Mouse (Mus musculus) lung, embryonic 16.5 days (tissue): ENCODE results near the gene Postn. TPM values are rescaled to one million over a fixed set of nuclear protein-coding genes. Genes with fewer than 3 reads are reported as not detected.

ENCODE experiments used
- ATAC-seq: fragments of 200-750 bp; cut with Nextera tagmentation; 2 replicates; pipeline ENCODE4 v1.8.0; 2017; ENCODE audit warnings: low read depth, mild to moderate bottlenecking, moderate library complexity
- H3K27ac ChIP-seq: fragments of 300-500 bp; sonication (generic); 2 replicates; pipeline ENCODE4 v1.5.1; 2014; ENCODE audit warnings: mild to moderate bottlenecking, control low read depth, low read length
- H3K27me3 ChIP-seq: fragments of 300-500 bp; sonication (generic); 2 replicates; pipeline ENCODE4 v1.6.1; 2014; ENCODE audit warnings: low read depth, low read length, mixed read lengths; ENCODE audit not compliant: control insufficient read depth, insufficient read depth
- H3K36me3 ChIP-seq: fragments of 300-500 bp; sonication (generic); 2 replicates; pipeline ENCODE4 v1.6.1; 2014; ENCODE audit warnings: low read length; ENCODE audit not compliant: control insufficient read depth, insufficient read depth
- H3K4me1 ChIP-seq: fragments of 300-500 bp; sonication (generic); replicated peaks from 2 replicates; pipeline ENCODE4 v1.6.1; 2014; ENCODE audit warnings: low read length, mixed read lengths; ENCODE audit not compliant: control insufficient read depth, insufficient read depth
- H3K4me2 ChIP-seq: fragments of 300-500 bp; sonication (generic); 2 replicates; pipeline ENCODE4 v1.6.1; 2014; ENCODE audit warnings: low read depth, low read length, control low read depth
- H3K4me3 ChIP-seq: fragments of 300-500 bp; sonication (generic); 2 replicates; pipeline ENCODE4 v1.5.1; 2014; ENCODE audit warnings: mild to moderate bottlenecking, low read length, control low read depth
- H3K9ac ChIP-seq: fragments of 300-500 bp; sonication (generic); 2 replicates; pipeline ENCODE4 v1.6.1; 2014; ENCODE audit warnings: low read length, control low read depth
- H3K9me3 ChIP-seq: fragments of 300-500 bp; sonication (generic); 2 replicates; pipeline ENCODE4 v1.6.1; 2016; ENCODE audit warnings: low read length; ENCODE audit not compliant: control insufficient read depth
- WGBS: fragments of 180-500 bp; shearing (Covaris S2); extraction: QIAGEN DNeasy Blood & Tissue Kit; methylation state at CpG from one replicate; pipeline ENCODE4 v1.1.7; 2014; 5-methylcytosine and 5-hydroxymethylcytosine counted together
- polyA plus RNA-seq: library from polyadenylated mRNA; unstranded; fragments of >200 nt; fragmentation: Nextera tagmentation; extraction: Ambion mirVana; gene quantifications from 2 replicates; pipeline ENCODE4 v1.2.1, GENCODE M21; 2015

The Postn gene
- polyA plus RNA-seq, 1 experiment from 2014 or later: 177 TPM

DNA sequence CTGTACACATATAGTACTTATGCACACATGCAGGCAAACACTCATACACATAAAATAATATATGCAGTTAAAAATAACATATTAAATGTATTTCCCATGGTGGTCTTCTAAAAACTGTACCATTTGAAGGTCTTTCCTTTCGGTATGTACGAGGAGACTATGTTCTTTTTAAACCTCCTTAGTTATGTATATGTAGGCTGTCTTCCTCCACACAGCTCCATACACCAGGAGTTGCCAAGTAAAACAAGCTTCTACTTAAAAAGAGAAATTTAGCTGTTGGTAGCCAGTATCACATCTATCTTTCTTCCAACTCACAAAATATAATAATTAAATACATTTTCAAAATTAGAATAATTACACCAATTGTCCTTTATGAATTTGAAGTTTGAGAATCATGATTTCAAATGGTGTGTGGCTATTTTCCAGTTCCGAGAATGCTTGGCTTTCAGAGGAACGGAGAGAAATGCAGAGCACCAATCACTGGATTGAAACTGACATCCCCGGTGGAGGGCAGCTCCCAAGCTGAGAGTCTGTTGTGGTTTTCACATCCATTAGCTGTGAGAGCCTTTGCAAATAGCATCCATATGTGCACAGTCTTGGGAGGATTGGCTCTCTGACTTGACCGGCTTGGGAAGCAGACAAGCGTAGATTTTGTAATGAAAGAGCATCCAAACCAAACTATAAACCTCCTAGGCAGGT is 52.1 kb downstream of the Postn start:
- peaks cover 4% of the 10 kb centered on the region; the same call in 1 of the 2 replicates for H3K4me1 ChIP-seq
- no peak overlapping the region for H3K4me2 ChIP-seq
- H3K36me3 ChIP-seq: no peaks in the 10 kb centered on the region
- no peaks in the 10 kb centered on the region for H3K9me3 ChIP-seq
- no peaks in the 10 kb centered on the region for H3K27me3 ChIP-seq
- no peak for ATAC-seq
- no peak overlapping the region for H3K9ac ChIP-seq
- 72% methylated on average over 7 of the region's 7 CpGs for WGBS
- H3K4me3 ChIP-seq: no peak overlapping the region
- H3K27ac ChIP-seq: no peak overlapping the region

DNA sequence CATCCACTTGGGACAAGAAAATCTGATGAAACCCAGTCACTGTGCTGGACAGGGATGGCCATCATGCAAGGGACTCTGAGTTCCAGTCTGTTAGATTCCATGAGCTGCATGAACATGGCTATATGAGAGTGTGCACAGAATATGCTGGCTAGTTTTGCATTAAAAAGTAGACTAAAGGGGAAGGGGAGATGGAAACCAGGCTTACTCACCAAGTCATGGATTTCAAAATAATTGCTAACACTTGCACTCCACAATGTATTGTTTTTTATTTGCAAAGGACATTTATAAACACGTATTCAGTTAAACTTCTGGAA is 52.6 kb downstream of the Postn start:
- H3K36me3 ChIP-seq: no peaks in the 10 kb centered on the region
- no peaks in the 10 kb centered on the region for H3K27me3 ChIP-seq
- no peak for ATAC-seq
- no peaks in the 10 kb centered on the region for H3K9me3 ChIP-seq
- WGBS: 64% methylated on average over 1 of the region's 1 CpGs
- peaks cover 6% of the 10 kb centered on the region; the same call in 1 of the 2 replicates for H3K4me1 ChIP-seq
- H3K4me3 ChIP-seq: no peak overlapping the region
- H3K9ac ChIP-seq: no peak overlapping the region
- H3K4me2 ChIP-seq: no peak overlapping the region
- H3K27ac ChIP-seq: no peak overlapping the region

DNA sequence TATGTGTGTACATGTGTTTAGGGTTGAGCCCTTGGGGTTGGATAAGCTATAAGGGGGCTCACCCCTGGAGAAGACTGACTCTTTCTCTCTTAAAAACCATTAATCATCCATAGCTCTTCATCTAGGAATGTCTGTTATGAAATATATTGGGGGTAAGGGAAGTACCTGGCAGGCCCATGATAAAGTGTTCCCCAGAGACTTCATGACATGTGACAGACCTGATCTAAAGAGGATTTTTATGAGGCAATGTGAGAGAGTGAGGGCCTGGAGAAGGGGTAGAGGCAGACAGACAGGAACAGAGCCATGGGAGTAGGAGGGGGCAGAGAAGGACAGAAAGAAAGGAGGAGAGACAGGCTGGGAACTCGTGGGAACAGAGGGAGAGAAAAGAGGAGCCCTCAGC is 53.5 kb downstream of the Postn start:
- no peak for ATAC-seq
- H3K9ac ChIP-seq: no peak overlapping the region
- H3K36me3 ChIP-seq: no peaks in the 10 kb centered on the region
- no peak overlapping the region for H3K4me2 ChIP-seq
- H3K27ac ChIP-seq: no peak overlapping the region
- no peaks in the 10 kb centered on the region for H3K27me3 ChIP-seq
- peaks cover 6% of the 10 kb centered on the region; the same call in 1 of the 2 replicates for H3K4me1 ChIP-seq
- no peak overlapping the region for H3K4me3 ChIP-seq
- WGBS: 61% methylated on average over 1 of the region's 1 CpGs
- no peaks in the 10 kb centered on the region for H3K9me3 ChIP-seq

DNA sequence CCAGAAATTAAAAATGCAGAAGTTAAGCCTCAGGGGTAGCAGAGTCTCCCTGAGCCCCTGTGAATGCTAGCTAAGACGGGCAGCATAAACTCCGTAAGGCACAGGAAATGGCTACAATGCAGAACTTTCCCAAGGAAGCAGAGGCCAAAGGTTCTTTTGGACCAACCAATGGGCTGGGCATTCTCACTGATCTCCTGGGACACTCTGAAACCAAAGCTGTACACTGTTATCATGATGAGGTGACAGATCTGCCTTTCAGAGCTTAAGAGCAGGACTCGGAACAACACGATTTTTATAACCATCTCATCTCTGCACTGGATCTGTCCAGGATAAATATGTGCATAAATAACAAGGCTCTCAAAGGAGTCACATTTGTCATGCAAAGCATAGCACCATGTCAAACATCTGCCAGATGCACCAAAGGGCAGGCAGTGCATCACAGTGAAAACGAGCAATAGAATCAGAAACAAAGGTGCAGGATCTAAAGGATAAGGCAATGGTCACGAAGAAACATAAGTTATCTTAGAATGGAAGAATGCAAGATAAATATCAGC is 57.0 kb downstream of the Postn start:
- Histone ChIP-seq H3K4me3 (no peak overlapping the region), H3K4me1 (peaks cover 6% of the 10 kb centered on the region; the same call in 1 of the 2 replicates), H3K27me3 (no peaks in the 10 kb centered on the region), H3K9me3 (no peaks in the 10 kb centered on the region; the same call in 1 of the 2 replicates), H3K4me2 (no peak overlapping the region), H3K9ac (no peak overlapping the region), H3K36me3 (no peaks in the 10 kb centered on the region), H3K27ac (no peak overlapping the region)
- ATAC-seq: peak; percentile 62; the same call in 1 of the 2 replicates
- WGBS: 35% methylated on average over 6 of the region's 6 CpGs

DNA sequence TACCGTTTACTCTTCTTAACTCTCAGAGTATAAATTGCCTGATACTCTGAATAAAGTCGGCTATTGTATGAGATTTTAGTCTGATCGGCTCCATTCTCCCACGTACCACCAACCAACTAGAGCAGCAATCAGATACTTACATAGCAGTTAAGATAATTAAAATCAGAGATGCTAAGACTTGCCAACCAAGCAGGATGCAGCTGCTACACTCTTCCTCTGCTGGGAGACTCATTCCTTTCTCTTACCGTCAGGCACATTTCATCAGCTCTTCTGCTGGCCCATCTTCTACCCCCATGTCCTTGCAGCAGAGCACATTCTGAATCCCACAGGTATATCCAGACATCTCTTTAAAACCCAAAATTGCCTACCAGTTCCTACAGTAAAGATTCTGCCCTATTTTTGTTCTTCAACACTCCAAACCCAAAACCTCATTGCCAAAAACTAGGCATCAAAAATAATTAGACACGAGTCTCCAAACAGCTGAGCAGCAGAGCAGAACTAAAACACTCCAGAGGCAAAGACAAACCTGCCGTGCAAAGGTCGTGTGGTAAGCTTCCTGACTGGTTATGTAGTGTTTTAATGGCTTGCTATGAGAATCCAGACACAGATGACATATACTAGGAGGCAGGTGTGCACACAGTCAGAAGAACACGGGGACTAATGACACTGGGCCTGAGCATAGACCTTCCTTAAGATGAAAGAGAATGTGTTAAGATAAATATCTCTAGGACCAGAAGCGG is 59.5 kb downstream of the Postn start:
- Histone ChIP-seq H3K9ac (no peak overlapping the region), H3K36me3 (no peaks in the 10 kb centered on the region), H3K4me3 (no peak overlapping the region), H3K9me3 (no peaks in the 10 kb centered on the region; the same call in 1 of the 2 replicates), H3K27ac (no peak overlapping the region), H3K4me1 (peaks cover 6% of the 10 kb centered on the region; the same call in 1 of the 2 replicates), H3K4me2 (no peak overlapping the region), H3K27me3 (no peaks in the 10 kb centered on the region)
- 70% methylated on average over 10 of the region's 10 CpGs for WGBS
- no peak for ATAC-seq

DNA sequence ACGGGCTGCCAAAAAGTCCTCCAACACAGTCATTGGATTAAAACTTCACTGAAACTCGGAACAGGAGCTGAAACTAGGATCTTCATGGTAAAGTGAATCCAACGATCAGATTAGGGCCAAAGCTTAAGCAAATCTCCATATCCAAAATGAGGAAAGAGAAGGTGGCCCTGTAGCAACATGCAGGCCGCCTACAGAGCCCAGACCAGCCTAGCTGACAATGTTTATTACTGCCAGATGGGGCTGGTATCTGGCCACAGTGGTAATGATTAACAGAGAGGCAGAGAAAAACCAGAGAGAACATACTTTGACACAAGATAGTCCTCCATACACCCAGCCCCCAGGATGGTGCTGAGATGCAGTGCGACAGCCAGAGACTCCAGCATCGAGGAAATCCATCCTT is 60.1 kb downstream of the Postn start:
- Histone ChIP-seq H3K4me3 (no peak overlapping the region), H3K4me2 (no peak overlapping the region), H3K9me3 (no peaks in the 10 kb centered on the region; the same call in 1 of the 2 replicates), H3K4me1 (peaks cover 6% of the 10 kb centered on the region; the same call in 1 of the 2 replicates), H3K27ac (no peak overlapping the region), H3K9ac (no peak overlapping the region), H3K36me3 (no peaks in the 10 kb centered on the region), H3K27me3 (no peaks in the 10 kb centered on the region)
- no peak for ATAC-seq
- WGBS: 82% methylated on average over 6 of the region's 6 CpGs

DNA sequence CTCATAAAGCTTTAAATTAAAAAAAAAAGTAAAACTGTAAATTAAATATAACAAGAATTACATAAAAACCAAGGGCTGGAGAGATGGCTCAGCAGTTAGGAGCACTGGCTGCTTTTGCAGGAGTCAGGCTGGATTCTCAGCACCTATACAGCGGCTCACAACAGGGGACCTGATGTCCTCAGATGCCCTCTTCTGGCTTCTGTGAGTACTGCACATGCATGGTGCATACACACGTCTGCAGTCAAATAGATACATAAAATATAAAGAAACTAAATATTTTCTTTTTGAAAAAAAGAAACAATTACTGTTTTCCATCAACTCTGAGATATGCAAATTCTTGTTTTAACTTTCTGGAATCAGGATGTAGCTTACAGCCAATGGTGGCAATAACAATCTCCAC is 60.8 kb downstream of the Postn start:
- Histone ChIP-seq H3K4me2 (no peak overlapping the region), H3K27me3 (no peaks in the 10 kb centered on the region), H3K9ac (no peak overlapping the region), H3K36me3 (no peaks in the 10 kb centered on the region), H3K27ac (no peak overlapping the region), H3K4me3 (no peak overlapping the region), H3K4me1 (peaks cover 6% of the 10 kb centered on the region; the same call in 1 of the 2 replicates), H3K9me3 (no peaks in the 10 kb centered on the region; the same call in 1 of the 2 replicates)
- 89% methylated on average over 2 of the region's 2 CpGs for WGBS
- no peak for ATAC-seq

DNA sequence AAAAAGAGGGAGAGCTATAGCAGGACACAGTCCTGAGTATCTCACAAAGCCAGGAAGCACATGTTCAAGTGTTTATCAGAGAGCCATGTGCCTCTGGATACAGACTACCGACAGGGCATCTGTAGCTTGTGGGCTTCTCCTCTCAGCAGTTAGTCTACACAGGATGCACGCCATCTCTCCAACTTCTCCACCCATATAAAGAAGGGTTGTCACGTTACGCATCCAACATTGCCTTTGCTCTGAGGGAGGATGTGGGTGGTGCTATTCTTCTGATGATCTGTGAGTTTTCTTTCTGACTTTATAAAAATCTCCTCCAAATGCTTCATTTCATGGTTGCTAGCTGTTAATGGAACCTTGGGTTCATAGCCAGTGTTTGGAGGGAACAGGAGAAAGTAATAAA is 63.2 kb downstream of the Postn start:
- no peak overlapping the region for H3K4me2 ChIP-seq
- 65% methylated on average over 4 of the region's 4 CpGs for WGBS
- no peaks in the 10 kb centered on the region for H3K4me1 ChIP-seq
- no peak overlapping the region for H3K27ac ChIP-seq
- H3K36me3 ChIP-seq: no peaks in the 10 kb centered on the region
- no peaks in the 10 kb centered on the region; the same call in 1 of the 2 replicates for H3K9me3 ChIP-seq
- H3K4me3 ChIP-seq: no peak overlapping the region
- no peak for ATAC-seq
- no peak overlapping the region for H3K9ac ChIP-seq
- H3K27me3 ChIP-seq: no peaks in the 10 kb centered on the region

DNA sequence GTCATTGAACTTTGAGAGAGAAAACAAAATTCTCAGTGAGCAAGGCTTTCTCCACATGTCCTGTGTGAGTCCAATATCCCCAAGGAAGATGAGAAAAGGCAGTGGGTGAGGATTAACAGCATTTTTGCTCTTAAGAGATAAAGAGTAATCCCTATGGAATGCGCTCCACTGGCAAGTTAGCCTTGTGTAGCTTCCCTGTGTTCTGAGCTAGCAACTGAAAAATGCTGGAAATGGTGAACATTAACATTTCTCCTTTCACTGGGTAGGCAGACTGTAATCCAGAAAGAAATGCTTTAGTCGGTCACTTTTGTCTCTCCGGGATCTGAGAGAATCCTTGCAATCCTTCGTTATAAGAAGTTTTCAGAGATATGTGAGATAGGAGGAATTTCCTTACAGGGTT is 70.8 kb downstream of the Postn start:
- no peaks in the 10 kb centered on the region for H3K36me3 ChIP-seq
- H3K4me3 ChIP-seq: no peak overlapping the region
- H3K4me2 ChIP-seq: no peak overlapping the region
- ATAC-seq: no peak
- WGBS: 78% methylated on average over 4 of the region's 4 CpGs
- no peaks in the 10 kb centered on the region for H3K4me1 ChIP-seq
- H3K27ac ChIP-seq: no peak overlapping the region
- H3K9me3 ChIP-seq: no peaks in the 10 kb centered on the region
- H3K27me3 ChIP-seq: no peaks in the 10 kb centered on the region
- no peak overlapping the region for H3K9ac ChIP-seq
